Mouse (Mus musculus) thymus, adult 18-20 months (tissue): ENCODE results near the gene Evx2.

Experiments used
- DNase-seq, 2 experiments: peaks; one replicate each; pipeline ENCODE4 v3.0.0; 2022; ENCODE audit warnings: mixed read lengths in 2 of 2

Gene Evx2

GRCm38 (mm10) chr2:74659507-74660005 lies at the start of gene Evx2:
TSS of gene Evx2 (minus strand) at chr2:74659557.
- DNase-seq: no peak

- no peak for DNase-seq
Observed at GRCm38 (mm10) chr2:74708676-74709075, 49.3 kb upstream of the Evx2 start.

DNA sequence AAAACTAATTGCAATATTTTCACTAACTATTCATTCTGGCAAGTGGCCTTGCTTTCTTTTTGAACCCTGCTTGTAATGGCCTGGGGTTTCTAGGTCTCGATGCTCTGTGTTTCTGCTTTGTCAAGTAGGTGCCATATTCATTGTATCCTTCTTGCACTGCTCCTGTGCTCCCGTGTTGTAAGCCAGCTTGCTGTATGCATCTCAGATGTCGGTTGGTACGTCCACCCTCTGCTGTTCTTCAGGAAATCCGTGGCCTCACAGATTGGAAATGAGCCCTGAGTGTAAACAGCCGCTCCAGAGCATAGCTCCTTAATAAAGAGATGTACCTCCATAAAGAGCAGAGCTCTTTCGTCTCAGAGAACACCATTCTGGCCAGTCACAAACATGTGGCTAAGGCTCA lies 48.2 kb upstream of the Evx2 start:
- DNase-seq: no peak

GRCm38 (mm10) chr2:74706393-74706960 lies 47.1 kb upstream of the Evx2 start:
- DNase-seq: no peak

- no peak for DNase-seq
Observed at GRCm38 (mm10) chr2:74705467-74706089, 46.2 kb upstream of the Evx2 start.

- no peak for DNase-seq
Observed at GRCm38 (mm10) chr2:74704999-74705466, 45.7 kb upstream of the Evx2 start.

GRCm38 (mm10) chr2:74704393-74704998 lies 45.1 kb upstream of the Evx2 start, which contains the start of gene Hoxd8:
TSS of gene Hoxd8 (plus strand) at chr2:74704615.
- no peak for DNase-seq

GRCm38 (mm10) chr2:74703720-74704392 lies 44.5 kb upstream of the Evx2 start:
- DNase-seq: no peak

DNA sequence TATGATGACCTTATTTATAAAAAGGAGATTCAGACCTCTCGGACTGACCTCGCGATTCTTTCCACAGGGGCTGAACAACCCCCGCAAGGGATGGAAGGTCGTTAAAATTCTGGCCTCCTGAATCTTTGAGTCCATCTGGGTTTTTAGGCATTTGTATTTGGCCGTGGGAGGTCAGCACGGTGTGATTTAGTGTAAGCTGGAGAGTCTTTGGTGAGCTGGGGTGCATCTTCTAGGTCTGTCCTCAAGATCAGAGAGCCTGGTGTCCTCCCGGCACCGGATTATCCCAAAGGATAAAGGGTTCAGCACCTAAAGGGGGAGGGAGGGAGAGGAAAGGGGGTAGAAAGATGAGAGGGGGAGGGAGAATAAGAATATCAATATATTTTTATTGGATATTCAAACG lies 44.0 kb upstream of the Evx2 start:
- DNase-seq: no peak

DNA sequence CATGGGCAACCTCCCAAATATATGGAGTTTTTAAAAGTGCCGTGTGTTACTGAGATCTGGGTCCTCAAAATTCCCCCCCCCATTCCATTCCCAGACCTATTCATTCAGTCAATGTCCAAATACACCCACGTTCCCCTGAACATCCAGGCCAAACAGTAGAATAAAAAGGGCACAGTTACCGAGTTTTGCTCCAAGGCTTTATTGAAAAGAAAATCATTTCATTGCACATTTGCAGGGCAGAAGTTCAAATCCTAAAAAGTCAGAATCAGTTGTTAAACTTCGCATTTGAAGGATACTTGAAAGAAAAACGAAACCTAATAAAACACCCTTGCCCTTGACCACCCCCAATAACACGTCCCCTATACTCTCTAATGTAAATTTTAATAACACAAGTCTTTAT lies 43.5 kb upstream of the Evx2 start:
- DNase-seq: no peak

DNA sequence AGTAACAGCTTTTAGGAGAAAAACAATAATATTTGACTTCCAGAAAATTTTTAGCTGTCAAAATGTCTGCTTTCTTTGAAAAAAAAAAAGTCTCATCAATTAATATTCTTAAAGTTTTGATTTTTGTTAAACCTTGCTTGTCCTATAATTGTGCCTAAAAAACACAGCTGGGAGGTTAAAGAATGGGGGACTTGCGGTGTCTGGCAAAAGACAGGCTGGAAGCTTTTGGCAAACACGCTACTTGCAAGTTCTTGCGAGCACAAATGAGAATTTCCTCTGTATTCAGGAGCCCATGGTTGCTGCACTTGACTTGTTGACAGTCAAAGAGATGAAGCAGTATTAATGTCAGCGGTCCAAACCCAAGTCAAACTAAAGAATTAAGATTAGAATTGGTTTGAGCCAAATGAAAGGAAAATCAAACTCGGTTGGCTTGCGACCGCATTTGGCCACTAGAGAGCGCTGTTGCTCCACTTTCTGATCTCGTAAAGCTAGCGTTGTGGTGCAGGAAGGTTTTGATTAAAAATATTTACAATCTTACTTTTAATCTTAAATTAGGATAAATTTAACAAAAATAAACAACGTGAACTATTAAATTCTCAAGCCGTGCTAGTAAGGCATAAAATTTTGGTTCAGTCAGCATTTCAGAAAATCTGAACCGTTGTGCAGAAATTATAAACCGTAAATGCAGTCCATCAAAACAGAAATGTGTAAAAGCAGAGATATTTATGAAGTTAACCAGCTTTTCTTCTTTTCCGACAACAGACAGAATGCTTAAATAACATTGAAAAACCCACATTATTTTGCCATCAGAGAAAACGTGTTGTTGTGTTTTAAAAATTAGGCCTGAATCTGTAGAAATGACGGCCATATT lies 42.8 kb upstream of the Evx2 start:
- DNase-seq: no peak

DNA sequence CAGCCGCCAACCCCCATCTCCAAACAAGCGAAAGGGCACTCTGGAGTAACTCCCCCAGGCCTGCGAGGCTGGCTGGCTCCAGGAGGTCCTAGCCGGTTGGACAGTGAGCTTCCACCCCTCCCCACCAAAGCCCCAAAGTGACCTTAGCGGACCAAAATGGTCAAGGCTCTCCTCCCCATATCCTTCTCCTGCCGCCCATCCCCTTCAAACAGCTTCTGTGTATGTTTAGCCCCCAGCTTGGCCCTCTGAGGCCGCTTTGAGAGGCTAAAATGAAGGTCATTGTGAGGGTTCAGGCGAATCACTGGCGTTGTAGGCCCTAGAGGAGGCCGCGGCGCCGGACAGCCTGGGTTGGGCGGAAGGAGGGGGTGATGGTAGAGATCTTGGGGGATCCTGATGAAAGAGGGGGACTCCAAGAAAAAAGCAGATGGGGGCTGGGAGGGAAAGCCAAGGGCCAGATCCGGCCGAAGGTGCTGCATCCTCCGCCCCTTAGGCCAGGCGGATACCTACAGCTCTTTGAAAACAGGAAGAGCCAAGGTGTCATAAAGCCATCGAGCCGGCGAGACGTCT lies 41.3 kb upstream of the Evx2 start:
- no peak for DNase-seq

DNA sequence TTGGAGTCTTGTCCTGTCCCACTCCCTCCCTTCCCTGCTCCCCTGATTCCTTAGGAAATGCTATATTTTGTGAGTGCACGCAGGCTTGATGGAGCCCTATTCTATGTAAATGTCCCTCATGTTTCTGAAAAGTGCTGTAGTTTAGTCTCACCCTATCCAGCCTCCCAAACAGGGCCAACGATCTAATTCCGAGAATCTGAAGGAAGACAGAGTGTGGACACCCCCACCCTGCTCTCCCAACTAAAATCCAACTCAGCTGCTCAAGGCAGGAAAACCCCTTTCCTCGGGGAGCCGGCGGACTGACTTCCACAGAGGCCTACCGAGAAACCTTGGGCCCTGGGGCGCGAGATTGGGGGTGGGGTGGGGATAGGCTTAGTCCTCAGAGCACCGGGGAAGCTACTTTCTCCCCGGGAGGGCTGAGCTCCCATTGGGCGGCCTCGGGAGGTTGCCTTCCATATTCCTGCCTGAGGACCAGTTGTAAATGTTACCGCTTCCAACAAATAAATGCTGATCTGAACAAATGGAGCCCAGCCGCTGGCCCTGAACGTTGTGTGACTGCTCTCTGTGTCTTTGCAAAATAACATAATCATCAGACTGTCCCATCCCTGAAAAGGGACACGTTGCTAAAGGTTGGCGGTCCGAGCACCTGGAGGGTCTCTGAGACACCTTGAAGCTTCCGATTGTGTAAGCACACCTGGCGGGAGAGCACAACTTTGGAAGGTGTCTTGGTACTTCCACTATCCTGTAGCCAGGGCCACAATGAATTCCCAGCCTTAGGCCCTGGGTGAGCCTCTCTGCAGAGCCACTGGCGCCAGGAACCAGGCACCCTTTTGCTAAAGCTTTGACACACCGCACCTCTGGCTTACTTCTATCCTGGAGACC lies 40.5 kb upstream of the Evx2 start:
- no peak for DNase-seq

GRCm38 (mm10) chr2:74699053-74699430 lies 39.7 kb upstream of the Evx2 start:
- DNase-seq: no peak

DNA sequence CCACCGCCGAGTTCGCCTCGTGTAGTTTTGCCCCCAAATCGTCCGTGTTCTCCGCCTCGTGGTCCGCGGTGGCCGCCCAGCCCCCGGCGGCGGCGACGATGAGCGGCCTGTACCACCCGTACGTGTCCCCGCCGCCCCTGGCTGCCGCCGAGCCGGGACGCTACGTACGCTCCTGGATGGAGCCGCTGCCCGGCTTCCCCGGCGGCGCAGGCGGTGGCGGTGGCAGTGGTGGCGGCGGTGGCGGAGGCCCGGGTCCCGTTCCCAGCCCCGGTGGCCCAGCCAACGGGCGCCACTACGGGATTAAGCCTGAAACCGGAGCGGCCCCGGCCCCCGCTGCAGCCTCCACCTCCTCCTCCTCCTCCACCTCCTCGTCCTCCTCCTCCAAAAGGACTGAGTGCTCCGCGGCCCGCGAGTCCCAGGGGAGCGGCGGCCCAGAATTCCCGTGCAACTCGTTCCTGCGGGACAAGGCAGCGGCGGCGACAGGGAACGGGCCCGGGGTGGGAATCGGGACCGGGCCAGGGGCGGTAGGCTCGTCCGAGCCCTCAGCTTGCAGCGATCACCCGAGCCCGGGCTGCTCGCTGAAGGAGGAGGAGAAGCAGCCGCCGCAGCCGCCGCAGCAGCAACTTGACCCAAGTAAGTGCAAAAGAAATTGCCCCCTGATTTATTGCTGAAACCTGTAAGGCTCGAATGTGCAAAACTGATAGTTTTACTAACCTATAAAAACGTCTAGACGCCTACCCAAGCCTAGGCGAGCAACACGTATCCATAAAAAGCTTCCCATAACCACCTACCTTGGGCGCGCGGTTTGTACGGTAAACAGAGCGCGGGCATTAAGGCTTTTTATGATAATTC lies 39.1 kb upstream of the Evx2 start:
- DNase-seq: no peak

DNA sequence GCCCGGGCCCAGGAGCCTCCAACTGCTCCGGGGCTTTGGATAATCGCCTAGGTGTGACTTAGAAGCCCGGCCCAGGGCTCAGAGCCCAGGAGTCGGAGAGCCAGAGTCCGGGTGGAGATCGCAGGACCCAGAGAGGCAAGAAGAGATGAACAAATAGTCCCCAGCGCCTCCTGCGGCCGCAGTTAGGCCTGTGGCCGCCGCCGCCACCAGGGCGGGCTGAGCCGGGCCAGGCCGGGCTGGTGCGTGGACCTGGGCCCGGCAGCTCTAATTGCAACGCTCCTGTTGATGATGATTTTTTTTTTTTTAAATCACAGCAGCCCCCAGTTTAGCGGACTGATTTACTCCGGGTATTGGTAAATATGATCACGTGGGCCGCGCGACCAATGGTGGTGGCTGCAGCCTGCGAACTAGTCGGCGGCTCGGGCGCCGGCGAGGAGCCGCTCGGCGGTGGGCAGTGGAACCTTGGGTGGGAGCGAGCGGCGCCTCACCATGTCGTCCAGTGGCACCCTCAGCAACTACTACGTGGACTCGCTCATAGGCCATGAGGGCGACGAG lies 38.3 kb upstream of the Evx2 start, which contains the start of gene Hoxd9:
TSS of gene Hoxd9 (plus strand) at position 161 of the 555 bp plus-strand sequence.
- DNase-seq: no peak

- DNase-seq: no peak
Observed at GRCm38 (mm10) chr2:74696442-74697335, 37.3 kb upstream of the Evx2 start.

GRCm38 (mm10) chr2:74695813-74696430 lies 36.6 kb upstream of the Evx2 start:
- DNase-seq: no peak
